Mouse (Mus musculus) midbrain, postnatal 0 days (tissue): ENCODE results near the gene Wwtr1. TPM values are rescaled to one million over a fixed set of nuclear protein-coding genes. Genes with fewer than 3 reads are reported as not detected.

Experiments used
- ATAC-seq: fragments of 200-750 bp; cut with Nextera tagmentation; 2 replicates; pipeline ENCODE4 v1.8.0; 2017; ENCODE audit warnings: moderate number of reproducible peaks, mild to moderate bottlenecking, moderate TSS enrichment, moderate library complexity; ENCODE audit not compliant: low FRiP score
- DNase-seq: peaks from one replicate; pipeline ENCODE4 v3.0.0-alpha.2; 2015; ENCODE audit warnings: low spot score
- H3K27ac ChIP-seq: fragments of 300-500 bp; sonication (generic); 2 replicates; pipeline ENCODE4 v1.5.1; 2014; ENCODE audit warnings: low read depth, mild to moderate bottlenecking, low read length, mixed read lengths
- H3K27me3 ChIP-seq: fragments of 300-500 bp; sonication (generic); 2 replicates; pipeline ENCODE4 v1.6.1; 2014; ENCODE audit warnings: low read length, control low read depth, mixed read lengths; ENCODE audit not compliant: insufficient read depth
- H3K36me3 ChIP-seq: fragments of 300-500 bp; sonication (generic); 2 replicates; pipeline ENCODE4 v1.6.1; 2014; ENCODE audit warnings: low read length, control low read depth, mixed read lengths; ENCODE audit not compliant: insufficient read depth
- H3K4me1 ChIP-seq: fragments of 300-500 bp; sonication (generic); 2 replicates; pipeline ENCODE4 v1.6.1; 2014; ENCODE audit warnings: mild to moderate bottlenecking, control low read depth, antibody characterized with exemption, low read length, mixed read lengths; ENCODE audit not compliant: insufficient read depth
- H3K4me2 ChIP-seq: fragments of 300-500 bp; sonication (generic); 2 replicates; pipeline ENCODE4 v1.6.1; 2014; ENCODE audit warnings: low read depth, mild to moderate bottlenecking, low read length, mixed read lengths; ENCODE audit not compliant: poor library complexity, severe bottlenecking
- H3K4me3 ChIP-seq: fragments of 300-500 bp; sonication (generic); 2 replicates; pipeline ENCODE4 v1.5.1; 2014; ENCODE audit warnings: low read depth, mild to moderate bottlenecking, low read length, moderate library complexity
- H3K9ac ChIP-seq: fragments of 300-500 bp; sonication (generic); replicated peaks from 2 replicates; pipeline ENCODE4 v1.6.1; 2014; ENCODE audit warnings: mild to moderate bottlenecking, low read length, moderate library complexity, mixed read lengths; ENCODE audit not compliant: poor library complexity, severe bottlenecking
- H3K9me3 ChIP-seq: fragments of 300-500 bp; sonication (generic); 2 replicates; pipeline ENCODE4 v1.6.1; 2016; ENCODE audit warnings: low read length, control low read depth
- CTCF ChIP-seq: IDR thresholded peaks from 2 replicates; pipeline ENCODE4 v1.5.1; 2016; ENCODE audit warnings: antibody characterized with exemption, mild to moderate bottlenecking
- WGBS: fragments of 180-500 bp; shearing (Covaris S2); extraction: QIAGEN DNeasy Blood & Tissue Kit; methylation state at CpG from one replicate; pipeline ENCODE4 v1.1.7; 2014; 5-methylcytosine and 5-hydroxymethylcytosine counted together
- polyA plus RNA-seq: library from polyadenylated mRNA; unstranded; fragments of >200 nt; fragmentation: Nextera tagmentation; extraction: Ambion mirVana; gene quantifications from 2 replicates; pipeline ENCODE4 v1.2.1, GENCODE M21; 2015
- total RNA-seq: library from RNA; depleted of rRNA; stranded (reverse); fragments of >200 nt; gene quantifications from 2 replicates; pipeline ENCODE4 v1.2.3, GENCODE M21; 2014

Wwtr1 gene
- total and polyA plus RNA-seq, 2 experiments from 2014 or later: 8.6 to 27.2 TPM

GRCm38 (mm10) chr3:57554890-57555239, 20.8 kb downstream of the Wwtr1 start:
- WGBS: 94% methylated on average over 3 of the region's 3 CpGs
- no peak overlapping the region for H3K27ac ChIP-seq
- no peak overlapping the region for H3K4me2 ChIP-seq
- H3K4me3 ChIP-seq: no peak overlapping the region
- no peaks in the 10 kb centered on the region for H3K27me3 ChIP-seq
- H3K9ac ChIP-seq: no peak overlapping the region
- ATAC-seq (no peak), DNase-seq (no peak)
- TF ChIP-seq CTCF: no peak
- H3K4me1 ChIP-seq: no peaks in the 10 kb centered on the region
- H3K36me3 ChIP-seq: no peaks in the 10 kb centered on the region
- H3K9me3 ChIP-seq: no peaks in the 10 kb centered on the region

GRCm38 (mm10) chr3:57554124-57554889, 21.4 kb downstream of the Wwtr1 start:
- 89% methylated on average over 10 of the region's 10 CpGs for WGBS
- DNase-seq (no peak), ATAC-seq (no peak)
- Histone ChIP-seq H3K27me3 (no peaks in the 10 kb centered on the region), H3K9me3 (no peaks in the 10 kb centered on the region), H3K4me1 (no peaks in the 10 kb centered on the region), H3K4me3 (no peak overlapping the region), H3K9ac (no peak overlapping the region), H3K27ac (no peak overlapping the region), H3K36me3 (no peaks in the 10 kb centered on the region), H3K4me2 (no peak overlapping the region)
- no peak for TF ChIP-seq CTCF

- WGBS: 95% methylated on average over 5 of the region's 5 CpGs
- Histone ChIP-seq H3K27me3 (no peaks in the 10 kb centered on the region), H3K4me1 (no peaks in the 10 kb centered on the region), H3K27ac (no peak overlapping the region), H3K36me3 (no peaks in the 10 kb centered on the region), H3K4me2 (no peak overlapping the region), H3K9me3 (no peaks in the 10 kb centered on the region), H3K9ac (no peak overlapping the region), H3K4me3 (no peak overlapping the region)
- ATAC-seq (no peak; the same call in 1 of the 2 replicates), DNase-seq (no peak)
- TF ChIP-seq CTCF: no peak
Observed at GRCm38 (mm10) chr3:57553108-57553507, 22.6 kb downstream of the Wwtr1 start.

- no peak overlapping the region for H3K9ac ChIP-seq
- WGBS: 95% methylated on average over 2 of the region's 2 CpGs
- H3K36me3 ChIP-seq: no peaks in the 10 kb centered on the region
- H3K4me2 ChIP-seq: no peak overlapping the region
- no peaks in the 10 kb centered on the region for H3K9me3 ChIP-seq
- no peaks in the 10 kb centered on the region for H3K27me3 ChIP-seq
- DNase-seq (no peak), ATAC-seq (no peak)
- H3K27ac ChIP-seq: no peak overlapping the region
- H3K4me3 ChIP-seq: no peak overlapping the region
- no peaks in the 10 kb centered on the region for H3K4me1 ChIP-seq
- no peak for TF ChIP-seq CTCF
Observed at GRCm38 (mm10) chr3:57551210-57551609, 24.5 kb downstream of the Wwtr1 start.

DNA sequence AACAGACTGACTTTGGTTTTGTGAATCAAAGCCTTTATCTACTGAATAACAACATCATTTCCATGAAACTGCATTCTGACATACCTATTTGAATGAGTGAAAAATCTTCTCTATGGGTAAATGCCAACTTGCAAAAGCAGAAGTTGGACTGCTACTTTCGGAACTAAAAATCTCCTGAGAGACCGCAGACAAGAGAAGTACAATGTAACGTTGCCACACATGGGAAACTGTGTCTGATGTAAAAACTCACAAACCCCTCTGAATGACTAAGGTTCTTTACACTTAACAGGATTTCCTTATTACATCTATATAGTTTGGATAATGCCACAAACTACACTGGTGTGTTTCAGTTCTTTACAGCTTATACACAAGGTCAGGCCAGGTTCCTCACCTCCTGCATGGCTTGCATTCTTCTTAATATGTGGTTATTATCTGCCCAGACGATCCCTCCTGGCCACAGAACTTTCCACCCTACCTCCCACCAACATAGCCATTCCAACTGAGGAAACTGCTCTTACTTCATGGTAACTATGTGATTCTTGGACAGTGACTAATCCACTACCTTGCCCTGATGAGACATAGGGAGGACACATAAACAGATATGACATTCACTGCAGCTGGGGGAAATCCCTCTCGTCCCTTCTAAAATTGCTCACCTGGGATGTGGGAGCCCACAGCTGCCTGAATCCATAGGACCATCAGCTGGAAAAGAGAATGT, 25.1 kb downstream of the Wwtr1 start:
- no peak overlapping the region for H3K4me3 ChIP-seq
- TF ChIP-seq CTCF: no peak
- no peak overlapping the region for H3K4me2 ChIP-seq
- no peak overlapping the region for H3K27ac ChIP-seq
- no peaks in the 10 kb centered on the region for H3K27me3 ChIP-seq
- 70% methylated on average over 5 of the region's 5 CpGs for WGBS
- H3K9ac ChIP-seq: no peak overlapping the region
- DNase-seq: no peak
- ATAC-seq: no peak
- H3K9me3 ChIP-seq: no peaks in the 10 kb centered on the region
- no peaks in the 10 kb centered on the region for H3K36me3 ChIP-seq
- H3K4me1 ChIP-seq: no peaks in the 10 kb centered on the region

DNA sequence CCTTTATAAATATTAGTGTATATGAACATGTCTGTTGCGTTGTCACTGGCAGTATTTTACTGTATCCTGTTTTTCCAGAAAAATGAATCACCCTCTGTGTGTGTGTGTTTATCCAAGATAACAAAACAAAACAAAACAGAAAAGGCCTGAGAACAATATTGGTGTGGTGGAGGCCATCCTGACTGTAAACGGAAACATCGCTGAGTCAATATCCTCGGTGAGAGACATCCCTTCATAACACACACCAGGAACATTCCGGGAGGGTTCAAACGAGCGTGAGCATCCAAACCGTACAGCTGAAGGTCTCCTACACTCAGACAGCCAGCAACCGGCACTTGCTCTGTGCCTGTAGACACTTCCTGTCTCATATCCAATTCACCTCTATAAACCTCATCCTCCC, 31.6 kb downstream of the Wwtr1 start:
- H3K36me3 ChIP-seq: no peaks in the 10 kb centered on the region
- H3K4me2 ChIP-seq: no peak overlapping the region
- no peak for TF ChIP-seq CTCF
- H3K27ac ChIP-seq: no peak overlapping the region
- no peak overlapping the region for H3K4me3 ChIP-seq
- H3K4me1 ChIP-seq: peaks cover 3% of the 10 kb centered on the region; the same call in 1 of the 2 replicates
- ATAC-seq (no peak), DNase-seq (no peak)
- no peaks in the 10 kb centered on the region for H3K27me3 ChIP-seq
- H3K9ac ChIP-seq: no peak overlapping the region
- 87% methylated on average over 9 of the region's 9 CpGs for WGBS
- no peaks in the 10 kb centered on the region for H3K9me3 ChIP-seq
